Mouse (Mus musculus): ENCODE measurements around the gene Nr2f6. TPM values are rescaled to one million over a fixed set of nuclear protein-coding genes. Genes with fewer than 3 reads are reported as not detected.
"Not testable (repeated sequence)": the region's sequence is repeated elsewhere in the genome, so short reads cannot be mapped to it uniquely, and the experiment has no call there.

Nr2f6 gene
- total RNA-seq, 2 experiments from 2014 or later, result 64.9 to 66.4 TPM

DNA sequence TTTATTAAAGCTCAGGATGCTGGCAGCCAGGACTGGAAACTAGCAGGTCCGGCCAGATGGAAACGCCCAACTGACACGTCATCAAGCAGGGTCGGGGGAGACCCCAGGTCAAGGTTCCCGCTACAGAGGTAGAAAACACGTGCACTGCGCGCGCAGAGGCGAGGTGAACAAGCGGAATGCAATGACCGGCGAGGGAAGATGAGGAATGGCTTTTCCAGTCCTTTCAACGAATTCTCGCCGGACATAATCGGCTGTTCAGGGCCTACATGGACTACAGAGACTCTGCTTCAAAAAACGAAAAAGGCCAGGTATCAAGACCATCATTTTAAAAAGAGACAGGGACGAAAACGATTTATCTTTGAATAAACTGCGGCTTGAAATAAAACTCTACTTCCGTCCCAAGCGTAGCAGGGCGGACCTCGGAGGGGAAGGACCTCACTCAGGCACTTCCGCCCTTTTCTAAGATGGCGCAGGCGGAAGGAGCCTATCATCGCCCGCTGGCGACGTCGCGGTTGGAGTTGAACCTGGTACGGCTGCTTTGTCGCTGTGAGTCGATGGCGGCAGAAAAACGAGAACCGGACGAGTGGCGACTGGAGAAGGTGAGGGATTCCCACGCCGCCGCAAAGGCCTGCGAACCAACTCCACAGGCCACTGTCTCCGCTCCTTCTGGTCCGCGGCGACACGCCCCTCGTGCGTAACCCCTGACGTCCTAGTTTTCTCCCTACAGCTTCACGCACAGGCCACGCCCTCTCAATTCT is 14.8 kb downstream of the Nr2f6 start, which contains the start of gene Use1:
TSS of gene Use1 (plus strand) at position 78 of the 758 bp plus-strand sequence.
- DNase-seq, result peak; percentile 90

DNA sequence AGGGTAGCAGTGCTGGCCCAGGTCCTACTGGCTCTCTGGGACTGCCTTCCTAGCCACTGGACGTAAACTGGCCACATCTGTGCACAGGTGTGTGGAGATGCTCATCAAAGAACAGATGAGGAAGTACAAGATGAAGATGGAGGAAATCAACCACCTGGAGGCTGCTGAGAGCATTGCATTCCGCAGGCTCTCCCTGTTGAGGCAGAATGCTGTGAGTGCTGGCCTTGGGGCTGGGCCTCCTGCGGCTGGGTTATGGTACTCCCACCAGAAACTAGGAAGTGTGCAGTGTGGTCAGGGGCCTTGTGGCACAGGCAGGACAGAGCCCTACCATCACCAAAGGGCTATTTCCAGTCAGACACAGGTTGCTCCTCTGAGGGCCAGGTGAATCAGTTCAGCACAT is 23.7 kb downstream of the Nr2f6 start:
- no peak for DNase-seq

DNA sequence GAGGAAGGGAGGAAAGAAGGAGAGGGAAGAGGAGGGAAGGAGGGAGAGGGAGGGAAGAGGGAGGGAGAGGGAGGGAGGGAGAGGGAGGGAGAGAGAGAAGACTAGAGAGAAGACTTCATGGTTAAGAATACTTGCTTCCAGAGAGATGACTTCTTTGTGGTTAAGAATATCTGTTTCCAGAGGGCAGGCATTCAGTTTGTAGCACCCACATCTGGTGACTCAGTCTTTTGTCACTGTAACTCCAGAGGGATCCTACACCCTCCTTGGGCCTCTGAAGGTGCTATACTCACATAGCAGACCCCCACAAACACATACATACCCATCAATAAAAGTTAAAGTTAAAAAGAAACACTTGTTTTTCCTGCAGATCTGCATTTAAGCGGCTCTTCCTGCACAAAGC is 30.2 kb downstream of the Nr2f6 start:
- no peak for DNase-seq

DNA sequence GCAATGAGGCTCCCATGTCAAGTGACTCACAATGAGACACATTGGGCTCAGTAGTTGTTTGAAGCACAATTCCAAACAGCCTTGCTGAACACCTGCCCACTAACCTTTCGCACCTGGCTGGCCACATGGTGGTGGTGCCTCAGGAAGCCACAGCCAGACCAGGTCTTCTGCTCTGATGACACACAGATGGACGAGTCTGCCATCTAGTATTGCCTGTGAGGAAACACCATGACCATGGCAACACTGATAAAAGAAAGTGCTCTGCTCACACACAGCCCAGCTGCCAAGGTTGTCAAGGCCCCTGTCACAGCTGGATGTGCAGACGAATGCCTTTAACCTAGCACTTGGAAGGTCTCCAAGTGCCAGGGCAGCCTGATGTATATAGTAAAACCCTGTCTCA is 30.6 kb downstream of the Nr2f6 start:
- DNase-seq, result no peak

DNA sequence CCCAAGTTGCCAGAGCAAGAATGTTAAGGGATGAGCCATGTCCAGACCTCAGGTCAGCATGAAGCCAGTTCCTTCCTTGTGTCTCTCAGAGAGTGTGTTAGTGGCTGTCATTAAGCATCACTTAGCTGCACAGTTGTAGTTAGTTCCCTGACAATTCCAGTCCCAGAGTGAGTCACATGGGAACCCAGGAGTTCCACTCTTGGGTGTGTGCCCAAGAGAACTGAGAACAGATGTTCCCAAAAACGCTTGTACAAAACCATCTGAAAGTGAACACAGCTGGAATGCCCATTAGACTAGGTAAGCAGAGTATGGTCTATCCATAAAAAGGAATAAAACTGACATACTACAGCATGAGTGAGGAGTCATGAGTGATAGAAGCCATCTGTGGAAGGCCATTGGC is 35.2 kb downstream of the Nr2f6 start:
- no peak for DNase-seq

DNA sequence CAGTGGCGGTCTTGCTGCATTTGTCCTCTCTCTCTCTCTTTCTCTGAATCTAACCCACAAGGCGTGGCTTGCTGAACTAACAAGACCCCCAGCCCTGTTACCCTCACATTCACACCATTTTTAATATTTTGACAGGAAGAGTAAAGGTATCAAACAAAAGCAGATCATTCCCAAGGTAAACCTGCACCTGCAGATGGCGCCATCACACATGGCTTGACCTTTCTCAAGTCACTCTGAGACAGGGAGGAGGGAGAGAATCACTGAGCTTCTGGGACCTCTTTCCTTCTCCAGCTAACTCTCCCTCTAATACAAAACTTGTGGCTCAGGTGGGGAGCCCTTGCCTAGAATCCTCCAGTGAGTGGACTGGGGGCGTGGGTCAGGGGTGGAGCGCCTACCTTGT is 41.1 kb downstream of the Nr2f6 start:
- peak; percentile 52 for DNase-seq

DNA sequence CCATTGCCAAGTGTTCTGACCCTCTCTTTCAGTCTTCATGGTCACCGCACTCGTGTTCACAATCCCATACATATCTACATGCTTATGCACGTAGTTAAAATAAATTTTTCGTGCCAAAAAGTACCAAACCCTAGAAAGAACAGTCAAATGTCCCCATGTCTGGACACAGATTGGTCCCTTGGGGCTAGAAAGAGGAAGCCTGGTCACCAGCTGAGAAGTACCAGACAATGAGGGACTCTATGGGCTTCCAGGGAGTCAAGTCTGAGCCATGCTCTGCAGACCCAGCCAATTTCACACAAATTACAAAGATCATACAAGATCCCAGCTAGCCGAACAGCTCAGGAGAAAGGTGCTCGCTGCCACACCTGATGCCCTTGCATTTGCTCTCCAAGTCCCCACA is 43.9 kb downstream of the Nr2f6 start:
- not testable (repeated sequence) for DNase-seq

DNA sequence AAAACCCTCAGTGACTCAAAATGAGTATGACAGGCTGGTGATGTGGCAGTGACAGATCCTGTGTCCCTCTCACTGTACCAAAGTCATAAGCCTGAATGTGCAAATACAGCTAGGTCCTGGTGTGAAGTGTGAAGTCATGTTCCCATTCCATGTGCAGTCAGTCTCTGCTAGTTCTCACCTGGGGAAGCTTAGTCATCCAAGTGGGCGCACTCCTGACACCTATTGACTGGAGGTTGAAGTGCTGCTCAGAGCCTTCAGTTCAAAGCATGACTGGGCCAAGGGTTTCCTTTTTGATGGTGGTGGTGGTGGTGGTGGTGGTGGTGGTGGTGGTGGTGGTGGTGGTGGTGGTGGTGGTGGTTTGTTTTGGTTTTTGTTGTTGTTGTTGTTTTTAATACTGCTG is 56.9 kb downstream of the Nr2f6 start:
- DNase-seq, result peak; percentile 60

Other genes starting within 250 kb of the Nr2f6 start
- gene Myo9b, start 109.2 kb downstream of the Nr2f6 start, total RNA-seq (2021), result 10 to 100 TPM; 47.8 to 51.5 TPM
- gene Haus8, start 109.0 kb downstream of the Nr2f6 start, total RNA-seq (2021), result 10 to 100 TPM; 81.3 to 82.0 TPM
- 100 to 1,000 TPM in 1 of 2 experiments, 10 to 100 TPM in 1; 99.4 to 106 TPM for gene Use1, start 15.1 kb downstream of the Nr2f6 start, total RNA-seq (2021)
- 1 to 10 TPM; 7.9 to 9.9 TPM for gene Ocel1, start 10.7 kb downstream of the Nr2f6 start, total RNA-seq (2021)
- 10 to 100 TPM; 27.2 to 27.9 TPM for gene Ushbp1, start 13.8 kb upstream of the Nr2f6 start, total RNA-seq (2021)
- gene Babam1, start 14.9 kb upstream of the Nr2f6 start, total RNA-seq (2021), result 10 to 100 TPM; 69.4 to 70.7 TPM
- gene Ankle1, start 24.1 kb upstream of the Nr2f6 start, total RNA-seq (2021), result 1 to 10 TPM; 9.8 TPM
- 10 to 100 TPM; 37.7 to 39.3 TPM for gene Abhd8, start 81.7 kb upstream of the Nr2f6 start, total RNA-seq (2021)
- gene Mrpl34, start 83.0 kb upstream of the Nr2f6 start, total RNA-seq (2021), result 100 to 1,000 TPM in 1 of 2 experiments, 10 to 100 TPM in 1; 96.0 to 107 TPM
- 10 to 100 TPM; 42.0 to 46.2 TPM for gene Dda1, start 87.2 kb upstream of the Nr2f6 start, total RNA-seq (2021)
- 10 to 100 TPM; 13.5 to 15.4 TPM for gene Ano8, start 104.0 kb upstream of the Nr2f6 start, total RNA-seq (2021)
- 10 to 100 TPM; 17.8 to 20.1 TPM for gene Gtpbp3, start 106.1 kb upstream of the Nr2f6 start, total RNA-seq (2021)
- 10 to 100 TPM; 35.8 to 43.2 TPM for gene Plvap, start 129.8 kb upstream of the Nr2f6 start, total RNA-seq (2021)
- gene Ccdc194, start 143.8 kb upstream of the Nr2f6 start, total RNA-seq (2021), result under 1 TPM; 0.14 to 0.29 TPM
- 10 to 100 TPM; 12.8 to 13.8 TPM for gene Bst2, start 155.5 kb upstream of the Nr2f6 start, total RNA-seq (2021)
- 10 to 100 TPM; 31.6 to 32.4 TPM for gene Mvb12a, start 161.0 kb upstream of the Nr2f6 start, total RNA-seq (2021)
- gene Tmem221, start 176.9 kb upstream of the Nr2f6 start, total RNA-seq (2021), result not detected
- not detected for gene Nxnl1, start 184.6 kb upstream of the Nr2f6 start, total RNA-seq (2021)
- gene Slc27a1, start 186.9 kb upstream of the Nr2f6 start, total RNA-seq (2021), result 10 to 100 TPM; 77.0 to 80.3 TPM
- 10 to 100 TPM; 92.0 to 95.5 TPM for gene Pgls, start 210.2 kb upstream of the Nr2f6 start, total RNA-seq (2021)
- gene Fam129c, start 215.7 kb upstream of the Nr2f6 start, total RNA-seq (2021), result 1 to 10 TPM; 1.3 to 2.3 TPM
- 10 to 100 TPM; 48.0 to 50.3 TPM for gene Colgalt1, start 229.0 kb upstream of the Nr2f6 start, total RNA-seq (2021)